Mouse (Mus musculus) adrenal gland, postnatal 10 days (tissue): ENCODE measurements around the gene Hcn2. TPM values are rescaled to one million over a fixed set of nuclear protein-coding genes. Genes with fewer than 3 reads are reported as not detected.
"Not testable (repeated sequence)": the region's sequence is repeated elsewhere in the genome, so short reads cannot be mapped to it uniquely, and the experiment has no call there.

Experiments used
- DNase-seq: peaks from one replicate; pipeline ENCODE4 v3.0.0; 2021; ENCODE audit warnings: mixed read lengths
- total RNA-seq, 2 experiments: library from RNA; stranded (reverse); gene quantifications; 2 replicates each; pipeline ENCODE4 v1.2.3; 2021

Hcn2 gene
- total RNA-seq, 2 experiments from 2014 or later = 7.2 to 8.7 TPM

DNA sequence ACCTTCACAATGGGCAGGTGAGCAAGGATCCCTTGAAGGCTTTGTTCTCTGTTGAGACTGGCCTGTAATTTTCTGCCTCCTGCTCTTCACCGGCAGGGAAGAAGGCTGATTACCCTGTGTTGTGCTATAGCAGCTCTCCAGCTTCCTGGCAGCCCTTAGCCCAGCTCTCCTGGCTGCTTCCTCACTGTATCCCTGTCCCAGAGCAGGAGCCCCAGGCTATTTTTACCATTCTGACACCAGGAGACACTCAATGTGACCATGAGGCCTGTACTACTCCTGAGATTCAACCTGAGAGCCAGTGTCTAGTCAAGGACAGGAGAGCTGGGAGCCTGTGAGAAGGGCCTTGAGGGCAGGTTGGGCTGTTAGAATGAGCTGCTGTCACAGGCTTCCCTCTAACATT, 29.7 kb upstream of the Hcn2 start:
- no peak for DNase-seq

DNA sequence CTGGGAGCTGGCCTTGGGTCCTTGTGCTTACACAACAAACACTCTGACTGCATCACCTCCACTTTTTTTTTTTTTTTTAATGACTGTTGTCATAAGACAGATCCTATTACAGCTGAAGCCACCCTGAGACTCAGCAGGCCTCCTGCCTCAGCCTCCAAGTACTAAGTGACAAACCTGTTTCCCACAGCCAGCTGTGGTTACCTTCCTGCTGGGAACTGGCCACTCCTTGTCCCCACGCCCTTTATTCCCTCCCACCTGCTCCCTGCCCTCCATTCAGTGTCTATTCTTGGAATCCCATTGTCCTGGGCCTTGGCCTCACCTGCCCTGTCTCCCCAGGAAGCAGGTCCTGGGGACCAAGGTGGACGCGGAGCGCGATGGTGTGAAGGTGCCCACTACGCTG, 28.9 kb upstream of the Hcn2 start:
- no peak for DNase-seq

DNA sequence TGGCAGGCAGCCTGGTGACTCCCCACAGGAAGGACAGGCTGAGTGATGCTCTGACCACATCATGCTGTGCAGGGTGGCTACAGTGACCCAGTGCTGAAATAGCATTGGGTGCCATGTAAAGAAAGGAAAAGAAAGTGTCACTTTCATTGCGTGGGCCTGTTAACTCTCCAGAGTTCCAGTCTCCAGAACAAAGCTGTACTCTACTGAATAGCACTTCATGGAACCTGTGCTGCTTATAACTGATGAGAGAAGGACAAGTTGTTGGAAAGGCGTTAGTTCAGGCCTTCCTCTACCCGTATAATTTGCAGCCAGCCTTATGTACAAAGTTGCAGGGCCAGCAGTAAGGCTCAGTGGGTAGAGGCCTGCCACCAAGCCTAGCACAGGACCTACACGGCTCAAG, 27.7 kb upstream of the Hcn2 start, which contains the start of gene Gzmm:
TSS of gene Gzmm (plus strand) at position 301 of the 400 bp plus-strand sequence.
- DNase-seq = no peak

DNA sequence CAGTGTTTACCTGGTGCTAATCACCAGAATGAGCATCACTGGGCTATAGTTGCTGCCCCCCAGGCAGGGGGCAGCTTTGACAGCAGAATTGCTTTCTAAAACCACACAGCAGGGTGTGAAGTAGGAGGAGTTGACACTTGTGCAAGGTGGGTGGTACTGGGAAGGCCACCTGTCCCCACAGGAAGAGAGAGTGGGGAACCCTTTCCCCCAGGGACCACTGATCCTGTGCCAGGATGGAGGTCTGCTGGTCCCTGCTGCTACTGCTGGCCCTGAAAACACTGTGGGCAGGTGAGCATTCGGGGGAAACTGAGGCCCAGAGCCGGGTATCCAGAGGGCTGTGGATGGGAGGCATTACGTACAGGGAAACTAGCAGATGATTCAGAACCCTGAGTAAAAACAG, 27.3 kb upstream of the Hcn2 start:
- no peak for DNase-seq

DNA sequence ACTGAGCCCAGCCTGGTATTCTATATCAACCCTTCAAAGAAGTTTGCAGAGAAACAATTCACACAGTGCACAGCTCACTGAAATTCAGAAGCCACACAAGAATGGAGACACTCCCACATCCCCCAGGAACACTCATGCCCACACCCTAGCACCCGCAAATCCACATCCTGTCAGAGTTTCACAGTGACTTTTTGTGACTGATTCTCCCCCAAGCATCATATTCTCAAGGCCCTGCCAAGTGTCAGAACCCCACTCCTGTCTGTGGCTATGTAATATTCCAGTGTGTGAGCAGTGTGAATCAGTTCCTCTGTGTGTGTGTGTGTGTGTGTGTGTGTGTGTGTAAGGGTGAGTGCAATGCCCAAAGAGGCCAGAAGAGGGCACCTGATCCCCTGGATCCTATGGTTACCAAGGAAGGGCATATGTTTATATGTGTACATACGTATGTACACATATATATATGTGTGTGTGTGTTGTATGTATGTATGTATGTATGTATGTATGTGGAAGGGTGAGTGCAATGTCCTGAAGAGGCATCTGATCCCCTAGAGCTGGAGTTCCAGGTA, 24.4 kb upstream of the Hcn2 start:
- no peak for DNase-seq

DNA sequence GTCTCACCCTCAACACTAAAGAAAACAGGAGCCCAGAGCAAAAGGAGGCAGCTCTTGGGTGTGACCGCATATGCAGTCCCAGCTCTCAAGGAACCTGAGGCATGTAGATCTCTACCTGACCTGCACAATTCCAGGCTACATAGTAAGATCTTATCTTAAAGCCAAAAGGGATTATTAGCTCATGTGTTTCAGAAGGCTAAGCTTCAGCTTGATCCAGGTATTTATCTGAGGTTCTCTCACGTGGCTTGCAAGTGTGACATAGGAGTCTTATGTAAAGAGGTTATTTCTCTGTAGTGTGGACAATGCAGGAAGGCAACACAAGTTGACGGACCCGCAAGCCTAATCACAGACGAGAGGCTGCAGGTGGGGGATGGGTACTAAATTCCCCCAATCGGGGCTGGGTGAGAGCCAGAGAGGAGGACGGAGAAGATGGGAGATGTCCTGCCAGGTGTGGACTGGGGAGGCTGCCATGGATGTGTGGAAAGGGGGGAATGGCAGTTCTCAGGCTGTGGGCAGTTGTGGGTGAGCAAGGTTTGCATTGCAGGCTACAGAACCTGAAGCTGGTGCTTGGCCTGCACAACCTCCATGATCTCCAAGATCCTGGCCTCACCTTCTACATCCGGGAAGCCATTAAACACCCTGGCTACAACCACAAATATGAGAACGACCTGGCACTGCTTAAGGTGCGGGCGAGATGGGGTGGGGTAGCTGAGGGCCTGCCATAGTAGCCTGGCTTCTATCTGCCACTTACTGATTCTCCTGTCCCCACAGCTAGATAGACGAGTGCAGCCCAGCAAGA, 22.7 kb upstream of the Hcn2 start:
- no peak for DNase-seq

DNA sequence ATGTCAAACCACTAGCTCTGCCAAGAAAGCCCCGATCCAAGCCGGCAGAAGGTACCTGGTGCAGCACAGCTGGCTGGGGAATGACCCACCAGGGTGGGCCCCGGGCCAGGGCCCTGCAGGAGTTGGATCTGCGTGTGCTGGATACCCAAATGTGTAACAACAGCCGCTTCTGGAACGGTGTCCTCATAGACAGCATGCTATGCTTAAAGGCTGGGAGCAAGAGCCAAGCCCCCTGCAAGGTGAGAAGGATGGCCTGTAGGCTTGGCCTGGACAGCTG, 22.1 kb upstream of the Hcn2 start:
- no peak for DNase-seq

DNA sequence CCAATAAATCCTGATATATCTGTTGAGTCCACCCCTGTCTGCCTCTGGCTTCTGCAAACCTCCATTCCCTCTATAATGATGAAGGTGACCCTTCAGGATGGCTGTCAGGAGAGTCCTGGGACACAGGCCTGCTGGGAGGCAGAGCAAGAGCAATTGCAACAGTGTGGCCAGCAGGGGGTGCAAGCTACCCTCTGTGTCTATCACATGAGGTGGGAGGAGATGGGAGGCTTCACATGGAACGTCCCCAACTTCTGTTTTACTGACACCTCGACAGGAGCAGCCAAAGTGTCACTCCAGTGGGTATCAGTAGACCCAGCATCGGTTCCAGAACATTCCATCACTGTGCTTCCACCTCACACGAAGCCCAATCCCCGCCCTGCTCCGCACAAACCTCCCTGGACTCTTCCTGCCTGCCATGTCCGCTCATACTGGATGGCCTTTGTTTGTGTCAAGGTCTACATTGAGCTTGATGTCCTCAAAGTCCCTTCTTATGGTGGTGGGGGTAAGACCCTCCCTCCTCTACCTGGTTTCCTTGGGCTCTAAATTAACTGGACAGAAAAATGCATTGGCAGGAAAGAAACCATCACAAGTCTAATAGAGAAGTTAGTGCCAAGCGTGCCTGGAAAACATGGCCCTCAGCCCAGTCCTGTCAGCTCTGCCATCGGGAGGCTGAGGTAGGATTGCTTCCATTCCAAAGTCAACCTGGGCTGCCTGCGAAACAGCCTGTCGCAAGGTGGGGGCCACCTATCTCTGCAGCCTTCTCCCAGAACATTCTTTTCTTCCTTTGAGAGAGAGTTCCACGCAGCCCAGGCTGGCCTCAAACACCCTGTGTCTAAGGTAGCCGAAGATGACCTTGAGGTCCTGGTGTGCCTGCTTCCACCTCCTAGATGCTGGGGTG, 21.0 kb upstream of the Hcn2 start:
- DNase-seq = peak; percentile 88

DNA sequence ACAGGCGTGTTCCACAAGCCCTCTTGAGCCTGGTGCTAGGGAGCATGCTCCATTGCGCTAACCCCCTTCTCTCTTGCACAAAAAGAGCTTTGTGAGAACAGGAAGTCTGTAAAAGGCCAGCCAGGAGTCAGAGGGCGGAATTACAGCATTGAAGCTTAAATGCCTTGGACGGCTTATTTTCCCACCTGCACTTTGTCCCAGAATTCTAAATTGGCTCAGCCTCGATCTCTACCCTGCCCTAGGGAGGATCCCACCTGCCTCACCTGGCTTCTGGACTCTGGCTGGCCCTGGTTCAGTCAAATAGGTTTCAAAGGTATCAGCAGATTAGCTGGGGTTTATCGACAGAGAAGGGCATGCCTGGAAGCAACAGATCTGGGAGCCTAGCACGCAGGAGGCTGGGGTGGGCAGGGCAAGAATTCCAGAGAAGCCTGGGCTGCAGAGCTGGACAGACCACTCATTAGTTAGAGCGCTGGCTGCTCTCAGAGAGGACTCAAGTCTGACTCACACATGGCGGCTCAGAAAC, 20.2 kb upstream of the Hcn2 start:
- no peak for DNase-seq

DNA sequence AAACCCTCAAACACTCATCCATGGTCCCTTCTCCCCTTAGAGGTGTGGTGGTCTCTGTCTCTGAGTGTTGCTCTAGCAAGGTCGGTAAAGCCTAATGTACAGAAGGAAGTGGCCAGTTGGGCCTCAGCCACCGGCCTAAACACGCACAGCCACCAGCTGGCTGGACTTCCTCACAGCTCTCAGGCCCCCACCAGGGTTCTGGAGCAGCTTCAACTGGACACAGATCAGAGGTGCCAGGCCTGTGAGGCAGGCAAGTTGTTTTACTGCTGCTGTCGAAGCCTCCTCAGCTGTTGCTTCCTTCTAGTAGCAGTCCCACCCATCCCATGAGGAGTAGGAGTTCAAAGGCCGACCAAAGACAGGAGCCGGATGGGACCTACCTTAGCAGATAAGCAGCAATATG, 18.5 kb upstream of the Hcn2 start:
- DNase-seq = no peak

DNA sequence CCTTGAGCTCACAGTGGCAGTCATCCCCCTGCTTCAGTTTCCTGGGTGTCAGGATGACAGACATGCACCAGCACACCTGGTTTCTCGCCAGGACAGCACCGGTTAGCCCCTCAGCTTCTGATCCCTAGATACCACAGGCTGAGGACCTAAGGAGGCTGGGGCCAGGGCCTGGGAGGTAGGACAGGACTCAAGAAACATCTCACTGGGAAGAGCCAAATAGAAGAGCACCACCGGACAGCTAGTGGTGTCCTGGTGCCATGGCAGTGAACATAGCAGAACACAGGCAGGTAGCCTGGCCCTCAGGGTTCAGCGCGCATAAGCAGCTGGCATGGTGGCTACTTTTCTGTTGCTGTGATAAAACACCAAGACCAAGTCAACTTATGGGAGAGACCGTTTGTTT, 18.0 kb upstream of the Hcn2 start:
- DNase-seq = no peak

DNA sequence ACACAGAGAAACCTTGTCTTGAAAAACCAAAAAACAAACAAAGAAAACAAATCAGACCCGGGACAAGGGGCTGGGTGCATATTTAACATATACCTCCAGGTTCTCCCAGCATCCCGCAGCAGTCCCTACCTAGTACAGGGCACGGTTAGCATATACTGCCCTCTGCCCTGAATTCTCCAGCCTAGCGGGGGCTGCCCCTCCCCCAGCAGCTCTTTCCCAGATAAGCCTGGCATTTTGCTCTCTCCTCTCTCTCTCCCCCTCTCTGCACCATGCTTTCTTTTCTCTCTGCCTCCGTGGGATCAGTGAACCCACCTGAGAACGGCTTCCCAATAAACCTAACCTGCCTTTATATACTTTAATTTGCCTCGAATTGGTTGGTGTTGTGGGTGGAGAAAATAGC, 15.8 kb upstream of the Hcn2 start:
- DNase-seq = no peak

DNA sequence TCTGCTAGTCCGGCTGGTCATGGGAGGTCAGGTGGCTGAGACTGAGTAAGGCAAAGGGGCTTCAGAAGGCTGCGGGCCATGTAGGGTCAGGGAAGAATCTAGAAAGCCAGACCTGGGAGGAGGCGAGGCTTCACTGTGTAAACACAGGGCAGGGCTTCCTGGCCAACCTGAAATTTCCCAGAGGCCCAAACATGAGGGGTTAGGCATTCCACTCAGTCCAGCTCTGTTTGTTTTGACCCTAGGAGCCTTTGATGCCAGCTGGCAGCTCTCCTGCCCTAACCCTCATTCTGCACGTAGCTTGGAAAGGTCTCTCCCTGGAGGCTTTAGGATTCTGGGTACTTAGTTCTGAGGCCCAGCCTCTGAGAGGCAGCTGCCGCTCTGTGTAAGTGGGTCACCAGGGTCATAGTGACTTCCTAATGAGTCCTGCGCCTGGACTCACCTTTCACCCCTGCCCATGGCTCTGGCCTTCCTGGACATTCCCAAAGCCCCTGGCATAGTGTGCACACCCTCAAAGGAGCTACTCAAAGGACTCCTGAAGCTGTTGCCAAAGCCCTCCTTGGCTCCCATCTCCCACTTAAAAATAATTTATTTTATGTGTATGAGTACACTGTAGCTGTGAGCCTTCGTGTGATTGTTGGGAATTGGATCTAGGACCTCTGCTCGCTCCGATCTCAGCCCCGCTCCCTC, 14.8 kb upstream of the Hcn2 start:
- DNase-seq = peak; percentile 77

DNA sequence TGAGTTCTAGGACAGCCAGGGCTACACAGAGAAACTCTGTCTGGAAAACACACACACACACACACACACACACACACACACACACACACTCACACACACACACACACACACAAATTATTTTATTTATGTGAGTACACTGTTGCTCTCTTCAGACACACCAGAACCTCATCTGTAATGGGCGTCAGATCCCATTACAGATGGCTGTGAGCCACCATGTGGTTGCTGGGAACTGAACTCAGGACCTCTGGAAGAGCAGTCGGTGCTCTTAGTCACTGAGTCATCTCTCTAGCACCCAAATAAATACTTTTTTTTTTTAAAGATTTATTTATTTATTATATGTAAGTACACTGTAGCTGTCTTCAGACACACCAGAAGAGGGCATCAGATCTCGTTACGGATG, 13.5 kb upstream of the Hcn2 start:
- DNase-seq = not testable (repeated sequence)

DNA sequence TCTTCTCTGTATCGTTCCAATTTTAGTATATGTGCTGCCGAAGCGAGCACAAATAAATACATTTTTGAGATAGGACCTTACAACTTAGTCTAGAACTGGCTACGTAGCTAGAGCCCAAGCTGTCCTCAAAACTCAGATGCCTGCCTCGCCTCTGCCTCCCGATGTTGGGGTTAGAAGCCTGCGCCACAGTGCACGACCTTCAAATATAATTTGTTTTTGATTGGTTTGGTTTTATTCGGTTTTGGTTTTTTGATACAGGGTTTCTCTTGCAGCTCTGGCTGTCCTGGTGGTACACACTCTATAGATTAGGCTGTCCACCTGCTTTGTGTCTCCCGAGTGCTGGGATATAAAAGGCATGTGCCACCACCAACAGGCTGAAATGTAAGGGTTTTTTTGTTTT, 12.9 kb upstream of the Hcn2 start:
- DNase-seq = no peak

DNA sequence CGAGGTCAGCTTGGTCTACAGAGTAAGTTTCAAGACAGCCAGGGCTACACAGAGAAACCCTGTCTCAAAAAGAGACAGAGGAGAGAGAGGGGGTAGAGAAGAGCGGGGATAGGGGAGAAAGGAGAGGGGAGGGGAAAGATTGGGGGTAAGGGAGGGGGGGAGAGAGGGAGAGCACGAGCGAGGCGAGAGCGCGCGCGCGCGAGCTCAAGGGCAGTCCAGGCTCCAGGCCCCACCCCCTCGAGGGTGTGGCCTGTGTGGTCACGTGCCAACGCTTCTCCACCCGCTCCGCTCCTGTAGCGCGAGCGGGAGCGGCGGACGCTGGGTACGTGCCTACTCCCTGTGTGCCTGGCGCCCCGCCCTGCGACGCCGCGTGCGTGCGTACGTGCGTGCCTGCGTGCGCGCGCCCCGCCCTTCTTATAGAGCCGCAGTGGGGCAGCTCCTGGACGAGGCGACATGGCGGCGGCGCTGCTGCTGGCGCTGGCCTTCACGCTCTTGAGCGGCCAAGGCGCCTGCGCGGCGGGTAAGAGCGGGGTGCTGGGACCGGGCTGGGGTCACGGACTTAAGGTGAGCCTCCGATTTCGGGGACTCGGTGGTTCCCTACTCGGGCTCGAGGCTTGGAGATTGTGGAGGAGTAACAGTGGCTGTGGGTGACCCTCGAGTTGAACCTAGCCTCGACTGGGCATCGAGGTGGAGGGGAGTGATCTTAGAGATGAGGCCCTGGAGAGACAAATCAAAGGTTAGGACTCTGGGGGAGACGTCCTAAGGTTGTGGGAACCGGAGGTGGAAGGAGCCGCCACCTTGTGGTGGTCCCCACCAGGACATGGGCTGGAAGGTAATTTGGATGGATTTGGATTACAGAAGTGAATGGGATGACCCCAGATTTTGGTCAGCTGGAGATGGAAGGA, 12.1 kb upstream of the Hcn2 start, which contains the start of gene Bsg:
TSS of gene Bsg (plus strand) at position 427 of the 905 bp plus-strand sequence.
- DNase-seq = peak; percentile 99

DNA sequence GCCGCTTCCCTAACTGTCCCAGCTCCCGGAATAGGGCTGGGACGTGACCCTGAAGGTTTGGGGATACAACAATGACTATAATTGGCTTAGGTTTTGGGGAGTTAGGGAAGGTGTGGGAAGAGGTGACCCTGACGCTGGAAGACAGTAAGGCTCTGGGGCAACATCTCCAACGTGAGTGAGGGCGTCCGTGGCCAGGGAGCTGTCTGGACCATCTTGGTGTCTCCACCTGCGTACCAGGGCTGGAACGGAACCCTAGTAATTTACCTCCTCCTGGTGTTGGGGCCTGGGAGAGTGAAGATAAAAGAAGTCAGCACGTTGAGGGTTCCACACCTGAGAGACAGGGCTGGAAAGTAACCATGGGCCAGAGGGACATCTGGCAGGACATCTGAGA, 11.5 kb upstream of the Hcn2 start:
- DNase-seq = no peak

DNA sequence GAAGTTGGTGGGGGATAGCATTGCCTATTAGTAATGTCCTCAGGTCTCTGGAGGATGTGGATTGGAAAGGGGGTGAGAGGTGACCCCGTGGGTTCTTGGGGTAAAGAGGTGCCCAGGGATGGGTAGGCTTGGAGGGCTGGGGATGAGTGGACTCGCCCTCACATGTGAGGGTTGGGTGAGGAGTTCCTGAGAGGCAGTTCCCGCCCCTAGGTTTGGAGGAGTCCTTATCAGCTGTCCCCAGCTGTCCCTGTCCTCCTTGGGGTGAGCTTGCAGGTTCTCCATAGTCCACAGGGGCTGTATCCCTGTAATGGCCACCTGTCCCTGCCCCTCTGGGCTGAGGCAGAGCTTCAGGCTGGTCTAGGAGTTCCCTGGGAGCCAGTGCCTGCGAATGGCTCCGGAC, 10.5 kb upstream of the Hcn2 start:
- DNase-seq = no peak

DNA sequence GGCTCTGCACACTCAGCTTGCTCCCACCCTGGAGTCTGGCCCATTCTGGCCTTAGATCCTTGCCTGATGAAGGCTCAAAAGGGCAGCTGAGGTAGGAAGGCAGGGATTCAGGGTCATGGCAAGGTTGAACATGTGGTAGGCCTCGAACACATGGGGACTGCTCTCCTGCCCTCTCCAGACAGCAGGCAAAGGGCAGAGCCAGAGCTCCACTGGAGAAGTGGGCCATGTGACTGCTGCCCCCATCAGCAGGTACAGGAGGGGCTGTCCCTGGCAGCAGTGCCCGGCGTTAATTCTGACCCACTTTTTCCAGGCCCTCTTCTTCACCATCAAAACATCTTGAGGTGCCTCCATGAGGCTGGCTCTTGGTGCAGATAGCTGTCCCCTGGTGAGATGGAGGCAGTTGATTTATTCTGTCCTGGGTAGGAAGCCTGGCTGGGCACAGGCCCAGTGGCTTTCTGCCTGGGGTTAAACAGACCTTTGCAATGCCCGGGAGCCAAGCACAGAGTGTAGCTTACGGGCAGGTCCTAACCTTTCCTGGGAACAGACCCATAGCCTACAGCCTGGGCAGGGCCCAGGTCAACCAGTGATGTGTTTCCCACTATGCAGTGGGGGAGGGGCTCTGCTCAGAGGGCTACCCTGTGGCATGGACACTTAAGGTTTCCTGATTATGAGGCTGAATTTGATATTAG, 9.9 kb upstream of the Hcn2 start:
- DNase-seq = peak; percentile 64

DNA sequence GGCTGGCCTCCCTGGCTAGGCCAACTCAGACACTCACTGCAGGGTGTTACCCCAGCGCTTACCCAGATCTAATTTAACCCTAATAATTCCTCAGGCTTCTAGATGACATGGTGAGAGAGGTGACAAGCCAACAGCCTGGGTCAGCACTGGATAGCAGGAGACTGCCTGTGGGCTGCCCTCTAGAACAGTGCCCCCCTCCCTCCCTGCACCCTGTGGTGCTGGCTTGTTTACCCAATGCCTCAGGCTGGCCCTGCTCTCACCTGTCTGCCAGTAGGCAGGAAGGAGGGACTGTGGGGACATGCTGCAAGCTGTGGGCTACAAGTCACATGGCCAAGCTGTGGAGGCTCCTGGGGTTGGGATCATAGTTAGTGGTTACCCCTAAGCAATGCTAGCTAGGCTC, 9.3 kb upstream of the Hcn2 start:
- no peak for DNase-seq

DNA sequence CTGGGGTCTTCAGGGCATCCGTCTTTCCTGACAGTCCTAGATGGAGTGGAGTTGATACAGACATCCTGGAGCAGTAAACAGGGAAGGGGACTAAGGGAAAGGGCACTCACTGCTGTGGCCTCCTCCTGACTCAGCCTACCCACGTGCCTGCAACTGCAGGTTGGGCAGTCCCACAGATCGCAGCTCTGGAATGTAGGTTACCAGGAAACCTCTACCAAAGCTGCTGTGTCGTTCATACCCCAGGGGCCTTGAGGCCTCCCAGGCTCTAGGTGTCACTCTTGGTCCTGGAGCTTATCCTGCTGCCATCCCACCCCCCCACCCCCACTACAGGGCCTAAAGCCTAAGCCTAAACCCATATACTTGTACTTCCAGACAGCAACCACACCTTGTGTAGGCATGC, 8.7 kb upstream of the Hcn2 start:
- no peak for DNase-seq
